Comparison of ENCODE assay signal across 9 mouse cellular contexts in the genomic region with DNA sequence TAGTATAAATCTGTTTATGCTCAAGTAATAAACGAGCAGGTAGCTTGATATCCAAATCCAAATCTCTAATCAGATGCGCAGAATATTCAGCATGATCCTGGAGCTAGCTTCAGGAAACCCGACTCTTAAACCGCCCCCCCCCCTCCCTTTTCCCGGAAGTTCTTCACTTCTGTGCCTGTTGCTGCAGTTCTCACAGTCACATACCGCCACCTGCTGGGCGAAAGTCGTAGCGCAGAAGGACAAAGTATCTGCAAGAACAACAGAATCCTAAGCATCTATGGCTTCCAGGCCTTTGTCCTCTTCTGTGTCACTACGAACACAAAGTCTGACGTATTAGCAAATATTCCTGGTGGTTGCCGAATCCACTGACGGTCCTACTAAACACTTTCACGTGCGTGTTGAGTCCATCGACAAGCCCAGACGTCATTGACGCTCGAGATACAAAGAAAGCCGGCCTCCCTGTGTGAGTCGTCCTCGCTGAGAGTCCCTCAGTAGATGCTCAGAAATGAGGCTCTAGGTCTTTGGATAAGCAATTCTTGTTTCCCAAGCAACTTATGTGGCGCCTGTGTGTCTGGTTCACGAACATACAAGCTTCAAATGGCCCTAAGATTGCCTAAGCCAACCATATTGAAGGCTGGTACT. TPM values are rescaled to one million over a fixed set of nuclear protein-coding genes. Genes with fewer than 3 reads are reported as not detected.
DNase-seq lines count a peak whose midpoint lies in the region; ATAC-seq and TF ChIP-seq lines count a peak whose summit lies in the region.
"Had no signal": no experiment of that assay in that cellular context is flagged by ENCODE, and none has a peak within 500 bp of the region (broad histone marks: within the 10 kb centered on the region; RNA-seq: fewer than 3 reads in every experiment).

No protein-coding gene starts in this region.

- no peaks in the 10 kb centered on the region for H3K9me3 ChIP-seq in E14TG2a.4 (ENCODE audit: low read length)
- H3K9me3 ChIP-seq in heart, embryonic 15.5 days (replicated peaks), result no peaks in the 10 kb centered on the region
- no peaks in the 10 kb centered on the region for H3K9me3 ChIP-seq in lung, embryonic 16.5 days (ENCODE audit: control insufficient read depth, low read length)
- H3K9me3 ChIP-seq: megakaryocyte, embryonic 14.5 days had no signal

- no peak overlapping the region for H3K27ac ChIP-seq in bone marrow macrophage, adult 2 months (ENCODE audit: insufficient read depth, low read depth, low read length)
- H3K27ac ChIP-seq in heart, embryonic 15.5 days, result no peak overlapping the region
- H3K27ac ChIP-seq in lung, embryonic 16.5 days (ENCODE audit: low read length), result no peak overlapping the region

- 0 out of 2 replicates have a peak, but pooled peaks cover 4% of the 10 kb centered on the region for H3K27me3 ChIP-seq in E14TG2a.4 (ENCODE audit: insufficient read depth, low read length)
- H3K27me3 ChIP-seq in heart, embryonic 15.5 days, result no peaks in the 10 kb centered on the region
- H3K27me3 ChIP-seq in lung, embryonic 16.5 days (ENCODE audit: control insufficient read depth, insufficient read depth, low read depth, low read length), result no peaks in the 10 kb centered on the region
- H3K27me3 ChIP-seq: megakaryocyte, embryonic 14.5 days had no signal

- ATAC-seq in erythroblast, adult 5-6 weeks (replicated peaks; ENCODE audit: low FRiP score, poor library complexity, severe bottlenecking), result peak; percentile 53; the same call in 1 of the 2 replicates
- no peak for ATAC-seq in heart, embryonic 15.5 days (replicated peaks; ENCODE audit: insufficient number of reproducible peaks, insufficient read depth, low FRiP score, low read depth)
- no peak for ATAC-seq in lung, embryonic 16.5 days (ENCODE audit: low read depth)

- H3K4me3 ChIP-seq in E14TG2a.4 (replicated peaks; ENCODE audit: low read length), result no peak overlapping the region
- no peak overlapping the region for H3K4me3 ChIP-seq in bone marrow macrophage, adult 2 months (ENCODE audit: insufficient read depth, low read length)
- no peak overlapping the region for H3K4me3 ChIP-seq in heart, embryonic 15.5 days
- no peak overlapping the region for H3K4me3 ChIP-seq in lung, embryonic 16.5 days (ENCODE audit: low read length)
- H3K4me3 ChIP-seq: megakaryocyte, embryonic 14.5 days had no signal

- no peak overlapping the region for H3K9ac ChIP-seq in heart, embryonic 15.5 days
- no peak overlapping the region for H3K9ac ChIP-seq in lung, embryonic 16.5 days (ENCODE audit: low read length)

- WGBS in heart, embryonic 15.5 days, result 31% methylated on average over 24 of the region's 24 CpGs
- 32% methylated on average over 24 of the region's 24 CpGs for WGBS in lung, embryonic 16.5 days

- no peaks in the 10 kb centered on the region for H3K36me3 ChIP-seq in E14TG2a.4 (ENCODE audit: insufficient read depth, low read length)
- no peaks in the 10 kb centered on the region for H3K36me3 ChIP-seq in heart, embryonic 15.5 days
- no peaks in the 10 kb centered on the region for H3K36me3 ChIP-seq in lung, embryonic 16.5 days (ENCODE audit: control insufficient read depth, insufficient read depth, low read length)

- peaks cover 11% of the 10 kb centered on the region; the same call in 1 of the 2 replicates for H3K4me1 ChIP-seq in E14TG2a.4 (replicated peaks; ENCODE audit: low read depth, low read length)
- H3K4me1 ChIP-seq in bone marrow macrophage, adult 2 months (ENCODE audit: control insufficient read depth, insufficient read depth, low read length), result no peaks in the 10 kb centered on the region
- H3K4me1 ChIP-seq in heart, embryonic 15.5 days (replicated peaks), result no peaks in the 10 kb centered on the region; the same call in 1 of the 2 replicates
- H3K4me1 ChIP-seq in lung, embryonic 16.5 days (replicated peaks; ENCODE audit: control insufficient read depth, insufficient read depth, low read length), result peaks cover 4% of the 10 kb centered on the region; the same call in 1 of the 2 replicates

- TF ChIP-seq POLR2A in bone marrow macrophage, adult 2 months (IDR thresholded peaks at IDR 0.05; ENCODE audit: borderline replicate concordance, low read depth, low read length), result no peak

- H3K4me2 ChIP-seq in heart, embryonic 15.5 days, result peak overlapping the region; percentile 37; the same call in 1 of the 2 replicates
- peak overlapping the region; percentile 27; the same call in 1 of the 2 replicates for H3K4me2 ChIP-seq in lung, embryonic 16.5 days (ENCODE audit: low read depth, low read length)

- peak; percentile 61 for TF ChIP-seq CTCF in E14TG2a.4 (conservative IDR thresholded peaks at IDR 0.05; ENCODE audit: low read length)
- TF ChIP-seq CTCF in bone marrow macrophage, adult 2 months (IDR thresholded peaks at IDR 0.05; ENCODE audit: low read depth, low read length), result peak; percentile 85

- DNase-seq in layer of hippocampus, adult 11-12 months (ENCODE audit: low spot score), result peak; percentile 90
- DNase-seq in ovary, postnatal 36 days (ENCODE audit: low spot score), result peak; percentile 79
- peak; percentile 71 to 90 for DNase-seq in thymus, postnatal 10 days (ENCODE audit: low spot score in 2 of 2)

RNA-seq across cellular contexts. Expression of a gene that starts 29.9 kb away (rescaled TPM):
- polyA plus RNA-seq in bone marrow macrophage, adult 2 months (2012; ENCODE audit: insufficient read depth, insufficient read length, missing spikeins), result 6.7 and 8.6 TPM in 2 replicates
- 1.7 TPM in 1 of 2 replicates, not detected in the other for total RNA-seq in erythroblast, adult 5-6 weeks (2015; ENCODE audit: low replicate concordance)
- total RNA-seq in erythroblast, adult 5-6 weeks (2017; ENCODE audit: low replicate concordance), result 0.70 TPM in 1 of 2 replicates, not detected in the other
- 29.4 and 40.2 TPM in 2 replicates for polyA plus RNA-seq in heart, embryonic 15.5 days (2015; fragmentation: Nextera tagmentation; extraction: Ambion mirVana)
- 12.8 and 15.1 TPM in 2 replicates for polyA plus RNA-seq in lung, embryonic 16.5 days (2015; fragmentation: Nextera tagmentation; extraction: Ambion mirVana)
